Mouse (Mus musculus) neutrophil, adult 83 days (primary cell): ENCODE measurements around the gene Kcnk7. TPM values are rescaled to one million over a fixed set of nuclear protein-coding genes. Genes with fewer than 3 reads are reported as not detected.

Experiments used
- total RNA-seq, 2 experiments: library from RNA; stranded (reverse); gene quantifications; one replicate each; pipeline ENCODE4 v1.2.4; 2023

Kcnk7 gene
- under 1 TPM in 1 of 2 experiments, not detected in 1; 0.77 TPM for total RNA-seq

DNA sequence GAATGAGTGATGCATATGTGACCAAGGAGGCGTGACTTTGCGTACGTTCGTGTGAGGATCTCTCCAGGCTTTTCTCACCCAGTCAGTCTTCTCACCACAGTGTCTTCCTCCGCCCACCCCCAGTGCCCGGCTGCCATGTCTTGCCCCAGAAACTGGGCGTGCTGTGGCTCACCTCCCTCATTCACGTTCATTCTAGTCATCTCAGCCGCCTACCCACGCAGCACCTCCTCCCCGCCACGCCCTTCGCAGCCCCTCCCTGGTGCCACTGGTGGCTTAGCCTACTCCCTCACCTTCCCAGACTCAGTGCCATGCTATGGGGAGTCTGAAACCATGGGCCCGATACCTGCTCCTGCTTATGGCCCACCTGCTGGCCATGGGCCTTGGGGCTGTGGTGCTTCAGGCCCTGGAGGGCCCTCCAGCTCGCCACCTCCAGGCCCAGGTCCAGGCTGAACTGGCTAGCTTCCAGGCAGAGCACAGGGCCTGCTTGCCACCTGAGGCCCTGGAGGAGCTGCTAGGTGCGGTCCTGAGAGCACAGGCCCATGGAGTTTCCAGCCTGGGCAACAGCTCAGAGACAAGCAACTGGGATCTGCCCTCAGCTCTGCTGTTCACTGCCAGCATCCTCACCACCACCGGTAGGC, at the start of gene Kcnk7:
Kcnk7 (plus strand) TSS at position 205 of the 638 bp plus-strand sequence.

DNA sequence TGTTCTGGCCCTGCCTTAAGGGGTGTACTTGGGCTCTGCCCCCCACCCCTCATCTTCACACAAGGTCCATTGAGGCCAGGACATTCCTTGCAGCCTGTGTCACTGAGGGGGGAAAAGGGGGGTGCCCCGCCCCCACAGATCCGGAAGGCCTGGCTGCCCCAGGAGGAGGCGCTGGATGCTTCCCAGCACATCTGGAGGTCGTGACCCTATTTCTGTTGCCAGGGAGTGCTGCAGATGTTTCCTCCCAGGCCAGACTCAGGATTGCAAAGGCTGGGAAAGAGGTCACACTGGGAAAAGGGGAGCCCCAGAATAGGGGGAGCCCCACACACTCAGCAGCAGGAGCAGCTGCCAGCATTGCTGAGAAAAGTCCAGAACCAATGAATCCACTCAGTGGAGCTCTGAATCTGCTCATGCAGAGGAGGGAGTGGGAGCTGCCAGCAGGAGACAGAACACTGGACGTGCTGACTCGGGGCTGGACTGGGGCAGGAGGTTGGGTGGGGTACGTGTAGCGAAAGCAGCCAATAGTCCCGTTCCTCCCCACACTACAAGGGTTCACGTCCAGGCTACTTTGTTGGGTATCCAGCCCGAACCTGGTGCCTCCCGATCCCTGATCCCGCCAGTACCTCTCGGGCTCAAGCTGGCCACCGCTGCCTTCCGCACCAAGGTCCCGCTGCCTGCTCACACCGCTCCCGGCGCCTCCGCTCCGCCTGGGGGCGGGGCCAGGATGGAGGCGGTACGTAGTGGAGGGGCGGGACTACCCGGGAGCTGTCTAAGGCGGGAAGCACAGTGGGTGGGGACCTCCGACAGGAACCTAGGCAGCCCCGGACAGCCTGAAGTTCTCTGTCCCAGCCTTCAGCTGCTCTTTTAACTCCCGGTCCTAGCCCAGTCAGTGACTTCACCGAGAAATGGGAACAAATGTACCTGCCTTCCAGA, 40.9 kb upstream of the Kcnk7 start, which contains the start of gene Sipa1:
Sipa1 (minus strand) TSS at position 727 of the 933 bp plus-strand sequence.

DNA sequence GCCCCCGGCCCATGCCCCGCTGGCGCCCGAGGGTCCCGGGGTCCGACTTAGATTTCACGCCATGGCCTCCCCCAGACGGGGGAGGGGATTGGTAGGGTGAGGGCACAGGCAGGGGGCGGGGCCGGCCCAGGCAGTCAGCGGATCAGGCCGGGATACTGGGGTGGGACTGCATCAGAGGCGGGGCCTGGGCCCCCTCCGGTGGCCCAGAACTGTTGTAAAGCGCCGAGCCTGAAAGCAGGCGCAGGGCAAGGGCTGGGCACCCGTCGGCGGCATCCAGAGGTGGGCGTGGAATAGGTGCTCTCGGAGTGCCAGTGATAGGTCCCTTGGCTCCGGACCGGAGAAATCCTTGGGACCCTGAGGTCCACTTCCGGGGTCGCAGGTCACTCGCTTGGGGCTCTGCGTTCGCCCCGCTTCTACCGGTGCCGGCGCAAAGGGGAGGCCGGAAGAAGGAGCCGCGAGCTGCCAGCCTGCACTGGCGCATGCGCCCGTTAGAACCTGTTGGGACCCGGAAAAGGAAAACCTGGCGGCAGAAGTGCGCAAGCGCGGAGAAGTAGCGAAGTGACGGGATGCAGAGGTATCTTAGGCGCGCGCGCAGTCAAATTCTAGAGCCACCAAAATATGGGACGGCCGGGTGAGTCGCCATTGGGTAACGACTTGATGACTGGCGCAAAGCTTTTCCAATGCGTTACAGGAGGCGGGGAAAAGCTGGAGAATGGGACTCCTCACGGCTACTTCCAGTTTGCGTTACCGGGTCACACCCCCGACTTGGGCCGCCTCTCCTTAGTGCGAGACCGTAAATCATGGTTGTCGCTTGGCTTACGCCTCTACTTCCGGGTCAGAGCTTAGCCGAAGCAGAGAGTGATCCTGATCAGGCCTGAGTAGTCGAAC, 15.7 kb upstream of the Kcnk7 start, which contains the start of the genes Map3k11 and Pcnx3:
Map3k11 (plus strand) TSS at position 543 of the 888 bp plus-strand sequence.
Pcnx3 (minus strand) TSS at position 709 of the 888 bp plus-strand sequence.

DNA sequence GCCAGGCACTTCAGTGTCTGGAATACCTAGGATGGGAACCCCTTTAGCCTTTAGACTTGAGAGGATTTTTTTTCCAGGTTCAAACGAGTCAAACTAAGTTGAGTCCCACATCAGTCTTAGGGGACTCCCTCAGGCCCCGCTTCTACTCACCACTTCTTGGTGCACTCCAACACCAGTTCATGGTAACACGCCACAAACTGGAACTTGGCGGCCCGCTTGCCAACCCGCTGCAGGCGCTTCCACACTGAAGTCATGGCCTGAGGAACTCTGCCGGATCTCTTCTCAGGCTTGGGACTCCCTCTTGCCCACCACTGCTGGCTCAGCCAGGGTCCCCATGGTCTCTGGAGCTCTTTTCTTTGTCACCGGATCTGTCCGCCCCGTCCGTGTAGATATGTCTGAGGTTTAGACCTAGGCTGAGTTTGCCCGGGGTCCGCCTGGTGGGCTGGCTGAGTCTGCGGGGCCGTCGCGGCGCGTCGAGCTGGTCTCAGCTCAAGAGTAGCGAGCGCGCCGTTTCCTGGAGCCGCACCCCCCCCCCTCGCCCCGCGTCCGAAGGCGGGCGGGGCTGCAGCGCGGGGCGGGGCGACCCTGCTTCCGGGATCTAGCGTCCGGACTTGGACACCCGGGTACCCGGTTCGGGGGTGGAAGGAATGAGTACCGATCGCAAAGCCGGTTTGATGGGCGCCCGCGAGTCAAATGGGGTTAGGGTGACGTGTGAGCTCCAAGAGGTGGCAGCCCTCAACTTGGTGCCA, 21.8 kb downstream of the Kcnk7 start, which contains the start of gene Ehbp1l1:
Ehbp1l1 (minus strand) TSS at position 551 of the 749 bp plus-strand sequence.

DNA sequence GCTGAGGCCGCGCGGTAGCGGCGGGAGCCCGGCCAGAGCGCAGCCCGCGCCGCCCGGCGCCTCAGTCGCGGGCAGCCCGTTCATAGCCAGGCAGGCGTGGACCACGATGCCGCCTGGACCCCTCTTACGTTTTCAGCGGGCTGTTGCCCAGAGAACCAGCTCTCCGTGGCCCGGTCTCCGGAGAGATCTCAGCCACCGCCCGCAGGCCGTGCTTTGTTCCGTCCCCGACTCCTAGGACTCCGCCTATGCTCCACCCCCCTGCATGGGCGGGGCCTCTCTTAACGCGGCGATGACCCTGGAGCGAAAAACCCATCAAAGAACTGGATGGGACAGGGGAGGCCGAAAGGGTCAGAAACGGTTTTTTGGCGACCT, 25.3 kb downstream of the Kcnk7 start, which contains the start of gene Fam89b:
Fam89b (minus strand) TSS at position 210 of the 372 bp plus-strand sequence.

DNA sequence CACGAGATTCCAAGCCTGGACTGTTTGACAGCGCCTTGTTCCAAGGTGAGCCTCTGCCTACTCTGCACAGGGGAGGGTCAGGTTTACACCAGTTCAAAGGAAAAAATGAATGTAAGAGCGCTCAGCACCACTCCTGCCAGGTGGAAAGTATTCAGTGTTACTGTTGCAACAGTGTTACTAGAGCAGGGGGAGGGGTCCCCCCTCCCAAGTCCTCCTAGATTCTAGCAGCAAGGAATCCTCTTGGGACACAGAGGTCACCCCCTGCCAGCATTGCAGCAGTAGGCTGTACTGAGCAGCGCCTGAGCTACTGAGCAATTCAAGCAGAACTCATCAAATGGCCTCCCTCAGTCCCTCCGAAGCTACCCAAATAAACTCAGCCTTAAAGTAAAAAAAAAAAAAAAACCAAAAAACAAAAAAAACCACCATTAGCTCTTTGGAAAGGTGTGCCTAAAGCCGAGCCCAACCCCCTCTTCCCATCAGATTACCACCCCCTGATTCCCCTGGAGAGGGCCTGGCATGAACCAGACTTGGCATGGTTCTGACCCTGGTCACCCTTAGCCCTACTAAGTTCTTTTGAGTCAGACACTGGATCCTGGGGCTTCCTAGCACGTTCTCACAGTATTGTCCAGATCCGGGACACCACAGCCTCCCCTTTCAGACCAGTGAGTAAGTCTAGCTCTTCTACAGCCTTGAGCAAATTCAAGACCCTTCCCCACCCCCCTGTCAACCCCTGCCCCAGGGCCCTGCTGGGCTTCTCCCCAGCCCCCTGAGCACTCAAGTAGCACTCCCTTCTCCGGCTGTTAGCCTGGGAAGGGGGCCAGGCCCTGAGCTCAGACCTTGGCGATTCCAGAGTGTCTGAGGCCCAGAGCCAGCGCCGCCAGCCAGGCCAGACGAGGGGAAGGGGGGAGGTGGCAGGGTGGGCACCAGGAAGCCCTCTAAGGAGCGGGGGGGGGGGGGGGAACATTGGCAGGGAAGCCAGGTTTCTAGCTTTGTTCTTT, 36.5 kb downstream of the Kcnk7 start, which contains the start of gene Ltbp3:
Ltbp3 (plus strand) TSS at position 585 of the 998 bp plus-strand sequence.

Other genes with a start within 250 kb of the Kcnk7 start
- gene Ccdc85b, start 246.5 kb upstream of the Kcnk7 start, total RNA-seq: 1 to 10 TPM; 1.6 TPM
- gene Fibp, start 243.8 kb upstream of the Kcnk7 start, total RNA-seq: 10 to 100 TPM; 47.8 to 53.1 TPM
- not detected for gene Ctsw, start 235.9 kb upstream of the Kcnk7 start, total RNA-seq
- 1 to 10 TPM in 1 of 2 experiments, under 1 TPM in 1; 0.53 to 1.8 TPM for gene Efemp2, start 230.4 kb upstream of the Kcnk7 start, total RNA-seq
- gene Mus81, start 216.0 kb upstream of the Kcnk7 start, total RNA-seq: 10 to 100 TPM; 17.1 to 18.7 TPM
- 1,000 to 10,000 TPM; 1,642 to 1,678 TPM for gene Cfl1, start 213.9 kb upstream of the Kcnk7 start, total RNA-seq
- gene 1700020D05Rik, start 200.6 kb upstream of the Kcnk7 start, total RNA-seq: 1 to 10 TPM; 1.2 to 1.4 TPM
- gene Snx32, start 193.8 kb upstream of the Kcnk7 start, total RNA-seq: 1 to 10 TPM; 6.2 to 6.6 TPM
- gene Ovol1, start 143.7 kb upstream of the Kcnk7 start, total RNA-seq: under 1 TPM in 1 of 2 experiments, not detected in 1; 0.18 TPM
- gene Ap5b1, start 136.3 kb upstream of the Kcnk7 start, total RNA-seq: 10 to 100 TPM; 72.1 to 79.9 TPM
- gene Rnaseh2c, start 102.5 kb upstream of the Kcnk7 start, total RNA-seq: 100 to 1,000 TPM; 164 to 169 TPM
- 10 to 100 TPM; 63.2 to 72.7 TPM for gene Kat5, start 94.1 kb upstream of the Kcnk7 start, total RNA-seq
- 10 to 100 TPM; 72.2 to 81.3 TPM for gene Rela, start 66.9 kb upstream of the Kcnk7 start, total RNA-seq
- gene Sipa1, start 40.7 kb upstream of the Kcnk7 start, total RNA-seq: 100 to 1,000 TPM; 201 to 208 TPM
- 10 to 100 TPM; 80.6 to 97.7 TPM for gene Map3k11, start 15.6 kb upstream of the Kcnk7 start, total RNA-seq
- 10 to 100 TPM; 81.9 to 82.5 TPM for gene Pcnx3, start 15.5 kb upstream of the Kcnk7 start, total RNA-seq
- 100 to 1,000 TPM; 146 to 165 TPM for gene Ehbp1l1, start 21.9 kb downstream of the Kcnk7 start, total RNA-seq
- 10 to 100 TPM; 54.5 to 58.8 TPM for gene Fam89b, start 25.3 kb downstream of the Kcnk7 start, total RNA-seq
- gene Ltbp3, start 36.5 kb downstream of the Kcnk7 start, total RNA-seq: 1 to 10 TPM; 2.3 to 3.3 TPM
- gene Scyl1, start 67.1 kb downstream of the Kcnk7 start, total RNA-seq: 10 to 100 TPM; 48.2 to 54.7 TPM
- gene Frmd8, start 170.9 kb downstream of the Kcnk7 start, total RNA-seq: 10 to 100 TPM; 59.9 to 62.7 TPM
- gene Slc25a45, start 173.4 kb downstream of the Kcnk7 start, total RNA-seq: 10 to 100 TPM; 48.2 to 55.2 TPM
- 1 to 10 TPM; 2.4 to 3.3 TPM for gene Tigd3, start 189.8 kb downstream of the Kcnk7 start, total RNA-seq
- 100 to 1,000 TPM; 106 to 111 TPM for gene Dpf2, start 208.6 kb downstream of the Kcnk7 start, total RNA-seq
- gene Cdc42ep2, start 220.4 kb downstream of the Kcnk7 start, total RNA-seq: 1 to 10 TPM; 3.2 to 4.7 TPM